17 mouse cellular contexts compared by ENCODE assay signal in the genomic region with DNA sequence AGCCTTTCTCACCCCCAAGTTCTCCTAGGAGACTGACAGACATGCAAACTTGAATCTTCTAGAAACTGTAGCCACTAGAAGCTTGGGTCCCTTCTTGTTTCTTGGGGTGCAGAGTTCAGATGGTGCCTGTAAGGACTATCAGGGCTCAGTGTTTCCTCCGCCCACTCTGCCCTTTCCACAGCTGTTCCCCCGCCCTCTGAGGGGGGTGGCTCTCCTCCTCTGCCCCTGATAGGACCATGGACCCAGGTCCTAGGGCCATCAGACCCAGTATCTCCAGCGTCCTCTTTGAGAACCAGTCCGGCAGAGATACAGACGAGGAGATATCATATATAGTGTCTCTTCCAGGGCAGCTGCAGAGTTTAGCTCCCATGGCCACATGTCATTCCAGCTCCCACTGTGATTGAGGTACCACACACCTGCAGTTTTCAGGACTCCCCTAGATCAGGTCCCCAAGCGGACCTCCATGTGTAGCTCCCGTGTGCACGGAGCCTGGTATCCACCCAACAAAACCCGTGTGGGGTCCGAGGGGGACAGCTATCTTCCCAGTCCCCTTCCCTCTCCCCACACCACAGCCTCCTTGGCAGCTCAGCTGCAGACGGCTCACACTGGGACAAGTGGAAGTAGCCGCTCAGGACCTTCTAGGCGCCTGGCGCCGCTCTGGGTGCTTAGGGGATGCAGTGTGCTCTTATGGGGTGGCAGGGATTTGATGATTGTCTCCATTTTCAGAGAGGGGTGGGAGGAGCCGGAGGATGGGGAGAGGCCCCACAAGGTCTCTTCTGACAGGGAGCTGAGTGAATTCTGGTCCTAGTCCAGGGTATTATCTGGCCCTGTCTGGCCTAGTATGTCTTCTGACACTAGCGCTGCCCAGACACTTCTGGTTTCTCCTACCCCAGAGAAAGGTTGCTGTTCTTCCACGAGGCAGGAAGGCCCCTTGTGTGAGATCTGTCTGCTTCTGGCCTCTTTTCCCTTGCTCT. TPM values are rescaled to one million over a fixed set of nuclear protein-coding genes. Genes with fewer than 3 reads are reported as not detected.
DNase-seq lines count a peak whose midpoint lies in the region; ATAC-seq and TF ChIP-seq lines count a peak whose summit lies in the region.
"Had no signal": no experiment of that assay in that cellular context is flagged by ENCODE, and none has a peak within 500 bp of the region (broad histone marks: within the 10 kb centered on the region; RNA-seq: fewer than 3 reads in every experiment).

No protein-coding gene starts in this region.

- H3K9ac ChIP-seq in lung, embryonic 16.5 days (ENCODE audit: low read length): no peak overlapping the region
- peak overlapping the region; percentile 41 for H3K9ac ChIP-seq in liver, postnatal 0 days (replicated peaks)
- H3K9ac ChIP-seq: embryonic facial prominence, embryonic 13.5 days; hindbrain, embryonic 15.5 days; midbrain, embryonic 13.5 days had no signal

- TF ChIP-seq EP300 in liver, postnatal 0 days (IDR thresholded peaks at IDR 0.05; ENCODE audit: low read depth): no peak

- H3K4me1 ChIP-seq in lung, embryonic 16.5 days (replicated peaks; ENCODE audit: control insufficient read depth, insufficient read depth, low read length): peaks cover 5% of the 10 kb centered on the region; the same call in 1 of the 2 replicates
- peaks cover 6% of the 10 kb centered on the region; the same call in 1 of the 2 replicates for H3K4me1 ChIP-seq in lung, adult 2 months (ENCODE audit: control insufficient read depth, insufficient read depth, low read length)
- peaks cover 8% of the 10 kb centered on the region; the same call in 1 of the 2 replicates for H3K4me1 ChIP-seq in liver, postnatal 0 days (ENCODE audit: insufficient read depth)
- 0 out of 2 replicates have a peak, but pooled peaks cover 4% of the 10 kb centered on the region for H3K4me1 ChIP-seq in small intestine, adult 2 months (ENCODE audit: control insufficient read depth, insufficient read depth, insufficient read length, low read length)
- peaks cover 4% of the 10 kb centered on the region for H3K4me1 ChIP-seq in limb, embryonic 10.5 days
- H3K4me1 ChIP-seq: embryonic facial prominence, embryonic 13.5 days; forebrain, embryonic 10.5 days; hindbrain, embryonic 15.5 days; midbrain, embryonic 13.5 days had no signal

- H3K4me2 ChIP-seq in lung, embryonic 16.5 days (ENCODE audit: low read depth, low read length): no peak overlapping the region
- peak overlapping the region; percentile 59 for H3K4me2 ChIP-seq in liver, postnatal 0 days (ENCODE audit: low read depth, low read length)
- H3K4me2 ChIP-seq: embryonic facial prominence, embryonic 13.5 days; hindbrain, embryonic 15.5 days; midbrain, embryonic 13.5 days had no signal

- ATAC-seq in lung, embryonic 16.5 days (ENCODE audit: low read depth): peak; percentile 65
- ATAC-seq in liver, postnatal 0 days: no peak
- ATAC-seq: midbrain, embryonic 13.5 days had no signal

- no peaks in the 10 kb centered on the region for H3K27me3 ChIP-seq in lung, embryonic 16.5 days (ENCODE audit: control insufficient read depth, insufficient read depth, low read depth, low read length)
- no peaks in the 10 kb centered on the region for H3K27me3 ChIP-seq in liver, postnatal 0 days (ENCODE audit: insufficient read depth, low read length)
- no peaks in the 10 kb centered on the region for H3K27me3 ChIP-seq in small intestine, adult 2 months (ENCODE audit: control insufficient read depth, insufficient read depth, low read length)
- H3K27me3 ChIP-seq in limb, embryonic 10.5 days (ENCODE audit: low read depth, poor library complexity, severe bottlenecking): no peaks in the 10 kb centered on the region
- H3K27me3 ChIP-seq: embryonic facial prominence, embryonic 13.5 days; hindbrain, embryonic 15.5 days; midbrain, embryonic 13.5 days had no signal

- no peak for TF ChIP-seq CTCF in gastrocnemius, adult 2 months (IDR thresholded peaks at IDR 0.05)
- no peak for TF ChIP-seq CTCF in lung, adult 2 months (IDR thresholded peaks at IDR 0.05; ENCODE audit: insufficient read depth, low read length)
- TF ChIP-seq CTCF in liver, postnatal 0 days (IDR thresholded peaks at IDR 0.05; ENCODE audit: low read depth): no peak
- TF ChIP-seq CTCF in small intestine, adult 2 months (IDR thresholded peaks at IDR 0.05; ENCODE audit: extremely low read depth, insufficient read length, insufficient replicate concordance, low read depth, low read length): no peak

- no peak overlapping the region for H3K4me3 ChIP-seq in gastrocnemius, adult 2 months
- no peak overlapping the region for H3K4me3 ChIP-seq in lung, embryonic 16.5 days (ENCODE audit: low read length)
- no peak overlapping the region for H3K4me3 ChIP-seq in lung, adult 2 months (replicated peaks; ENCODE audit: extremely low read depth, low read depth, low read length)
- H3K4me3 ChIP-seq in liver, postnatal 0 days (ENCODE audit: low read depth, low read length): peak overlapping the region; percentile 35
- peak overlapping the region; percentile 13 for H3K4me3 ChIP-seq in small intestine, adult 2 months (ENCODE audit: low read depth, low read length)
- H3K4me3 ChIP-seq in limb, embryonic 10.5 days: no peak overlapping the region
- H3K4me3 ChIP-seq: embryonic facial prominence, embryonic 13.5 days; forebrain, embryonic 10.5 days; hindbrain, embryonic 15.5 days; midbrain, embryonic 13.5 days had no signal

- WGBS in lung, embryonic 16.5 days: 54% methylated on average over 18 of the region's 18 CpGs
- 65% methylated on average over 18 of the region's 18 CpGs for WGBS in lung, adult 2 months
- WGBS in liver, postnatal 0 days (ENCODE audit: insufficient replicate concordance): 69% methylated on average over 18 of the region's 18 CpGs
- 62% methylated on average over 18 of the region's 18 CpGs for WGBS in small intestine, adult 2 months
- 79% methylated on average over 18 of the region's 18 CpGs for WGBS in limb, embryonic 10.5 days

- no peak for DNase-seq in gastrocnemius, adult 2 months
- DNase-seq in gastrocnemius, postnatal 25 days: no peak
- DNase-seq in lung, adult 2 months: no peak
- DNase-seq in liver, postnatal 0 days: peak; percentile 54
- DNase-seq in right cerebral cortex, postnatal 14 days: no peak
- DNase-seq in limb, embryonic 10.5 days (ENCODE audit: low spot score): no peak
- DNase-seq: cerebellum, adult 18-20 months; kidney, adult 18-20 months; right cerebral cortex, postnatal 25 days; thymus, postnatal 36 days had no signal

- no peaks in the 10 kb centered on the region for H3K9me3 ChIP-seq in lung, embryonic 16.5 days (ENCODE audit: control insufficient read depth, low read length)
- H3K9me3 ChIP-seq in liver, postnatal 0 days (ENCODE audit: low read length): no peaks in the 10 kb centered on the region
- no peaks in the 10 kb centered on the region for H3K9me3 ChIP-seq in limb, embryonic 10.5 days (replicated peaks)
- H3K9me3 ChIP-seq: embryonic facial prominence, embryonic 13.5 days; forebrain, embryonic 10.5 days; hindbrain, embryonic 15.5 days; midbrain, embryonic 13.5 days had no signal

- peak overlapping the region; percentile 20; the same call in 1 of the 2 replicates for H3K27ac ChIP-seq in gastrocnemius, adult 2 months
- H3K27ac ChIP-seq in lung, embryonic 16.5 days (ENCODE audit: low read length): no peak overlapping the region
- H3K27ac ChIP-seq in liver, postnatal 0 days (ENCODE audit: low read depth): peak overlapping the region; percentile 76
- no peak overlapping the region for H3K27ac ChIP-seq in small intestine, adult 2 months (ENCODE audit: insufficient read depth, low read depth, low read length)
- no peak overlapping the region for H3K27ac ChIP-seq in limb, embryonic 10.5 days
- H3K27ac ChIP-seq: embryonic facial prominence, embryonic 13.5 days; forebrain, embryonic 10.5 days; hindbrain, embryonic 15.5 days; midbrain, embryonic 13.5 days had no signal

- intact Hi-C loops in gastrocnemius, adult 2 months (cut with DNase I): loop anchor here (10.0 kb wide), 1 partner anchor 62 kb away; no protein-coding TSS in a partner anchor

- TF ChIP-seq POLR2A in lung, adult 2 months (IDR thresholded peaks at IDR 0.05; ENCODE audit: borderline replicate concordance, extremely low read depth, low read depth, low read length): no peak
- no peak for TF ChIP-seq POLR2A in small intestine, adult 2 months (IDR thresholded peaks at IDR 0.05; ENCODE audit: low read depth, low read length)

- no peaks in the 10 kb centered on the region for H3K36me3 ChIP-seq in lung, embryonic 16.5 days (ENCODE audit: control insufficient read depth, insufficient read depth, low read length)
- H3K36me3 ChIP-seq in liver, postnatal 0 days (replicated peaks; ENCODE audit: insufficient read depth, low read length): no peaks in the 10 kb centered on the region
- H3K36me3 ChIP-seq in small intestine, adult 2 months (ENCODE audit: control insufficient read depth, insufficient read depth, low read length): no peaks in the 10 kb centered on the region
- H3K36me3 ChIP-seq in limb, embryonic 10.5 days: no peaks in the 10 kb centered on the region
- H3K36me3 ChIP-seq: embryonic facial prominence, embryonic 13.5 days; forebrain, embryonic 10.5 days; hindbrain, embryonic 15.5 days; midbrain, embryonic 13.5 days had no signal

RNA-seq across cellular contexts. Expression of a gene that starts 1.8 kb away (rescaled TPM):
- total RNA-seq in gastrocnemius, adult 2 months (2021): 1 to 10 TPM in 1 of 2 experiments, not detected in 1; 1.2 TPM
- 1 to 10 TPM; 1.2 to 1.4 TPM for total RNA-seq in gastrocnemius, postnatal 25 days (2021)
- 4.6 and 5.7 TPM in 2 replicates for polyA plus RNA-seq in lung, embryonic 16.5 days (2015; fragmentation: Nextera tagmentation; extraction: Ambion mirVana)
- polyA plus RNA-seq in lung, adult 2 months (2012; rRNA removed): 18.9 and 23.0 TPM in 2 replicates
- polyA plus RNA-seq in liver, postnatal 0 days (2015; fragmentation: Nextera tagmentation; extraction: Ambion mirVana): 55.5 and 56.7 TPM in 2 replicates
- 11.7 and 14.6 TPM in 2 replicates for polyA plus RNA-seq in small intestine, adult 2 months (2012; rRNA removed)
- 4.3 and 5.3 TPM in 2 replicates for polyA plus RNA-seq in limb, embryonic 10.5 days (2016; fragmentation: Nextera tagmentation; extraction: Ambion mirVana)

RNA-seq across cellular contexts. Expression of a gene that starts 40.2 kb away (rescaled TPM):
- total RNA-seq in gastrocnemius, adult 2 months (2021): over 10,000 TPM in 1 of 2 experiments, 1,000 to 10,000 TPM in 1; 9,151 to 16,547 TPM
- total RNA-seq in gastrocnemius, postnatal 25 days (2021): over 10,000 TPM; 18,412 to 20,409 TPM
- 0.21 TPM in 1 of 2 replicates, not detected in the other for polyA plus RNA-seq in lung, embryonic 16.5 days (2015; fragmentation: Nextera tagmentation; extraction: Ambion mirVana)
- polyA plus RNA-seq in lung, adult 2 months (2012; rRNA removed): 6.2 TPM in 1 of 2 replicates, not detected in the other
- 2.4 TPM in 1 of 2 replicates, not detected in the other for polyA plus RNA-seq in liver, postnatal 0 days (2015; fragmentation: Nextera tagmentation; extraction: Ambion mirVana)
- not detected in 2 replicates for polyA plus RNA-seq in small intestine, adult 2 months (2012; rRNA removed)
- polyA plus RNA-seq in limb, embryonic 10.5 days (2016; fragmentation: Nextera tagmentation; extraction: Ambion mirVana): not detected in 2 replicates
- total RNA-seq: common myeloid progenitor, adult 5-6 weeks had no signal
- polyA plus RNA-seq: embryonic facial prominence, embryonic 13.5 days; forebrain, embryonic 10.5 days had no signal

RNA-seq across cellular contexts. Expression of a gene that starts 59.1 kb away (rescaled TPM):
- under 1 TPM; 0.66 to 0.78 TPM for total RNA-seq in gastrocnemius, adult 2 months (2021)
- 1 to 10 TPM in 1 of 2 experiments, under 1 TPM in 1; 0.38 to 1.1 TPM for total RNA-seq in gastrocnemius, postnatal 25 days (2021)
- 0.47 and 0.48 TPM in 2 replicates for polyA plus RNA-seq in lung, embryonic 16.5 days (2015; fragmentation: Nextera tagmentation; extraction: Ambion mirVana)
- polyA plus RNA-seq in lung, adult 2 months (2012; rRNA removed): 8.4 and 9.5 TPM in 2 replicates
- polyA plus RNA-seq in liver, postnatal 0 days (2015; fragmentation: Nextera tagmentation; extraction: Ambion mirVana): 2.2 and 2.6 TPM in 2 replicates
- polyA plus RNA-seq in small intestine, adult 2 months (2012; rRNA removed): 2.4 and 3.5 TPM in 2 replicates
- polyA plus RNA-seq in limb, embryonic 10.5 days (2016; fragmentation: Nextera tagmentation; extraction: Ambion mirVana): 0.40 and 0.45 TPM in 2 replicates

Comparison
In these comparisons a context has a peak if more than half of its experiments do, and no peak if none do; other contexts are left out.
1. H3K27ac ChIP-seq: peak in gastrocnemius, adult 2 months (single experiment) and liver, postnatal 0 days (single experiment); none in lung, embryonic 16.5 days (single experiment), small intestine, adult 2 months (single experiment) and limb, embryonic 10.5 days (single experiment).
2. H3K4me3 ChIP-seq: peak in liver, postnatal 0 days (single experiment) and small intestine, adult 2 months (single experiment); none in gastrocnemius, adult 2 months (single experiment), lung, embryonic 16.5 days (single experiment), lung, adult 2 months (single experiment) and limb, embryonic 10.5 days (single experiment).